ENCODE assay signal across 8 mouse cellular contexts in genomic region chr1:34061078-34061477, GRCm38 (mm10).
DNase-seq lines count a peak whose midpoint lies in the region; ATAC-seq and TF ChIP-seq lines count a peak whose summit lies in the region.

No protein-coding gene starts in this region.

- intact Hi-C loops in heart, postnatal 36 days (cut with DNase I), result loop anchor here (1.0 to 5.0 kb wide), 4 partner anchors 50 to 169 kb away; no protein-coding TSS in a partner anchor

- no peaks in the 10 kb centered on the region for H3K36me3 ChIP-seq in ES-Bruce4 (ENCODE audit: control insufficient read depth, insufficient read depth, low read length, poor library complexity, severe bottlenecking)
- H3K36me3 ChIP-seq in forebrain, embryonic 13.5 days (ENCODE audit: poor library complexity, severe bottlenecking), result no peaks in the 10 kb centered on the region
- H3K36me3 ChIP-seq in lung, embryonic 14.5 days (ENCODE audit: insufficient read depth), result no peaks in the 10 kb centered on the region

- DNase-seq in c-Kit-positive CD71-negative TER-119-negative erythroid progenitor cells, embryonic 14.5 days (ENCODE audit: low read depth), result peak; percentile 66
- DNase-seq in heart, postnatal 36 days, result peak; percentile 76 to 77
- DNase-seq in layer of hippocampus, adult 11-12 months (ENCODE audit: low spot score), result peak; percentile 78
- peak; percentile 79 for DNase-seq in lung, embryonic 14.5 days
- peak; percentile 24 for DNase-seq in ovary, postnatal 10 days (ENCODE audit: low spot score)
- peak; percentile 59 to 61 for DNase-seq in thymus, postnatal 36 days

- peaks cover 5% of the 10 kb centered on the region for H3K4me1 ChIP-seq in ES-Bruce4 (ENCODE audit: control insufficient read depth, insufficient read depth, low read length)
- H3K4me1 ChIP-seq in forebrain, embryonic 13.5 days, result peaks cover 19% of the 10 kb centered on the region
- no peaks in the 10 kb centered on the region for H3K4me1 ChIP-seq in lung, embryonic 14.5 days (ENCODE audit: insufficient read depth)

- no peaks in the 10 kb centered on the region for H3K9me3 ChIP-seq in ES-Bruce4 (replicated peaks; ENCODE audit: control insufficient read depth, insufficient read depth, low read length, poor library complexity, severe bottlenecking)
- no peaks in the 10 kb centered on the region; the same call in 1 of the 2 replicates for H3K9me3 ChIP-seq in forebrain, embryonic 13.5 days (replicated peaks)
- no peaks in the 10 kb centered on the region for H3K9me3 ChIP-seq in lung, embryonic 14.5 days (ENCODE audit: low read depth, low read length)

- H3K4me2 ChIP-seq in forebrain, embryonic 13.5 days, result peak overlapping the region; percentile 25
- H3K4me2 ChIP-seq in lung, embryonic 14.5 days, result no peak overlapping the region

- TF ChIP-seq CTCF in ES-Bruce4 (IDR thresholded peaks at IDR 0.05; ENCODE audit: low read depth, low read length), result peak; percentile 72
- peak; percentile 79 for TF ChIP-seq CTCF in lung, embryonic 14.5 days (IDR thresholded peaks at IDR 0.05; ENCODE audit: low read depth)

- H3K27ac ChIP-seq in ES-Bruce4 (ENCODE audit: insufficient read depth, low read length), result no peak overlapping the region
- H3K27ac ChIP-seq in forebrain, embryonic 13.5 days, result no peak overlapping the region
- H3K27ac ChIP-seq in lung, embryonic 14.5 days (ENCODE audit: low read depth), result no peak overlapping the region

- TF ChIP-seq EP300 in ES-Bruce4 (IDR thresholded peaks at IDR 0.05; ENCODE audit: insufficient read depth, low read depth, low read length), result no peak

- no peak overlapping the region for H3K9ac ChIP-seq in ES-Bruce4 (ENCODE audit: low read depth, poor library complexity, severe bottlenecking)
- no peak overlapping the region for H3K9ac ChIP-seq in forebrain, embryonic 13.5 days
- H3K9ac ChIP-seq in lung, embryonic 14.5 days, result no peak overlapping the region

- no peaks in the 10 kb centered on the region for H3K27me3 ChIP-seq in ES-Bruce4 (ENCODE audit: control insufficient read depth, insufficient read depth, low read length, poor library complexity, severe bottlenecking)
- H3K27me3 ChIP-seq in forebrain, embryonic 13.5 days, result no peaks in the 10 kb centered on the region
- no peaks in the 10 kb centered on the region for H3K27me3 ChIP-seq in lung, embryonic 14.5 days (ENCODE audit: insufficient read depth, low read length)

- no peak for TF ChIP-seq POLR2A in ES-Bruce4 (IDR thresholded peaks at IDR 0.05; ENCODE audit: insufficient read depth, low read length)

- ATAC-seq in forebrain, embryonic 13.5 days, result peak; percentile 76
- ATAC-seq in lung, embryonic 14.5 days (ENCODE audit: insufficient read depth), result peak; percentile 71; the same call in 1 of the 2 replicates

- 17% methylated on average over 4 of the region's 4 CpGs for WGBS in forebrain, embryonic 13.5 days
- WGBS in lung, embryonic 14.5 days, result 17% methylated on average over 4 of the region's 4 CpGs

- H3K4me3 ChIP-seq in ES-Bruce4 (ENCODE audit: low read depth, low read length), result no peak overlapping the region
- H3K4me3 ChIP-seq in forebrain, embryonic 13.5 days, result no peak overlapping the region
- H3K4me3 ChIP-seq in lung, embryonic 14.5 days (ENCODE audit: low read depth, low read length), result no peak overlapping the region

Comparison
In these comparisons a context has a peak if more than half of its experiments do, and no peak if none do; other contexts are left out.
1. DNase-seq: peak in every context shown above with its lines; median percentile 79 in lung, embryonic 14.5 days; 78 in layer of hippocampus, adult 11-12 months; 76 in heart, postnatal 36 days; 66 in c-Kit-positive CD71-negative TER-119-negative erythroid progenitor cells, embryonic 14.5 days; 60 in thymus, postnatal 36 days; 24 in ovary, postnatal 10 days.